Comparison of ENCODE assay signal across 16 mouse cellular contexts in genomic region chr11:4527132-4527531, GRCm38 (mm10).
"Had no signal": no experiment of that assay in that cellular context is flagged by ENCODE, and none has a peak within 500 bp of the region (broad histone marks: within the 10 kb centered on the region; RNA-seq: fewer than 3 reads in every experiment).

No protein-coding gene starts in this region.

- H3K27ac ChIP-seq: liver, embryonic 14.5 days; lung, embryonic 15.5 days had no signal

- H3K9ac ChIP-seq: liver, embryonic 14.5 days; lung, embryonic 15.5 days had no signal

- H3K4me3 ChIP-seq: lung, embryonic 15.5 days had no signal

- H3K4me1 ChIP-seq: lung, embryonic 15.5 days had no signal

- DNase-seq: kidney, adult 18-20 months; kidney, adult 9 months; kidney, postnatal 14 days; kidney, postnatal 4 days; layer of hippocampus, adult 9-11 months; lung, adult 18-20 months; lung, postnatal 10 days; lung, postnatal 36 days; midbrain, embryonic 14.5 days; right cerebral cortex, adult 18-20 months; right cerebral cortex, postnatal 14 days; spleen, adult 18-20 months; thymus, adult 18-20 months; thymus, postnatal 14 days had no signal

- H3K27me3 ChIP-seq: lung, embryonic 15.5 days had no signal

- H3K9me3 ChIP-seq: lung, embryonic 15.5 days had no signal
